Mouse (Mus musculus) liver, adult 2 months (tissue): ENCODE results near the gene Sipa1l3.

ENCODE experiments used
- CTCF ChIP-seq: fragments of 200-500 bp; IDR thresholded peaks from 2 replicates; pipeline ENCODE4 v1.5.1; 2011; ENCODE audit warnings: low read depth, low read length, control low read depth
- POLR2A ChIP-seq: fragments of 200-500 bp; IDR thresholded peaks from 2 replicates; pipeline ENCODE4 v1.6.1; 2011; ENCODE audit warnings: low read length, control low read depth; ENCODE audit not compliant: insufficient read depth; ENCODE audit errors: extremely low read depth

DNA sequence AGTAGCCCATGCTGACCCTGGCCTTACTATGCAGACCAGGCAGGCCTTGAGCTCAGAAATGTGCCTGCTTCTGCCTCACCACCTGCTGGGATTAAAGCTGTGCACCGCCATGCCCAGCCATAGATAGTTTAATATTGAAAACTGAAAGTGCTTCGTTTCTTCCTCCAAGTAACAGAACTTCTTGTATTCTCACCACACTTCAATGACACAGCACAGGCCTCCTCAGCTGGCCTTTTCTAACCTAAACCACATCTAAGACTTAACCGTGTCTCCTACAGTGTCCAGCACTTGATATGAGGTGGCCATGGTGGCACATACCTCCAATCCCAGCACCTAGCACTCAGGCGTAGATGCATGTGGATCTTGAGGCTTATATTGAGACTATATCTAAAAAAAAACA, 248.0 kb downstream of the Sipa1l3 start:
- no peak for TF ChIP-seq CTCF
- TF ChIP-seq POLR2A, result no peak
